Mouse (Mus musculus): ENCODE data around the gene Lrrn4cl.
"Not testable (repeated sequence)": the region's sequence is repeated elsewhere in the genome, so short reads cannot be mapped to it uniquely, and the experiment has no call there.

The Lrrn4cl gene

GRCm38 (mm10) chr19:8838041-8838730 is 12.4 kb upstream of the Lrrn4cl start:
- peak in 1 of 2 experiments; percentile 38 for DNase-seq (ENCODE audit: low spot score in 2 of 2)

GRCm38 (mm10) chr19:8839103-8839907 is 11.3 kb upstream of the Lrrn4cl start, which contains the start of gene Gng3:
TSS of gene Gng3 (minus strand) at chr19:8839194.
- peak; percentile 75 to 86 for DNase-seq (ENCODE audit: low spot score in 2 of 2)

- peak in 1 of 2 experiments; percentile 69 for DNase-seq (ENCODE audit: low spot score in 2 of 2)
Measured at GRCm38 (mm10) chr19:8839908-8840791, 10.4 kb upstream of the Lrrn4cl start.

GRCm38 (mm10) chr19:8841012-8841411 is 9.6 kb upstream of the Lrrn4cl start:
- DNase-seq (ENCODE audit: low spot score in 2 of 2), result no peak

- no peak for DNase-seq (ENCODE audit: low spot score in 2 of 2)
Measured at GRCm38 (mm10) chr19:8842961-8843360, 7.6 kb upstream of the Lrrn4cl start.

GRCm38 (mm10) chr19:8844371-8845129 is 6.0 kb upstream of the Lrrn4cl start:
- peak in 1 of 2 experiments; percentile 74 for DNase-seq (ENCODE audit: low spot score in 2 of 2)

GRCm38 (mm10) chr19:8848356-8848755 is 2.2 kb upstream of the Lrrn4cl start:
- no peak for DNase-seq (ENCODE audit: low spot score in 2 of 2)

GRCm38 (mm10) chr19:8851639-8852038 is 1.1 kb downstream of the Lrrn4cl start:
- no peak for DNase-seq (ENCODE audit: low spot score in 2 of 2)

GRCm38 (mm10) chr19:8852236-8852928 is 1.8 kb downstream of the Lrrn4cl start:
- no peak for DNase-seq (ENCODE audit: low spot score in 2 of 2)

GRCm38 (mm10) chr19:8853117-8853516 is 2.5 kb downstream of the Lrrn4cl start:
- no peak for DNase-seq (ENCODE audit: low spot score in 2 of 2)

- DNase-seq (ENCODE audit: low spot score in 2 of 2), result no peak
Measured at GRCm38 (mm10) chr19:8857689-8858088, 7.1 kb downstream of the Lrrn4cl start.

- no peak for DNase-seq (ENCODE audit: low spot score in 2 of 2)
Measured at GRCm38 (mm10) chr19:8859018-8859417, 8.4 kb downstream of the Lrrn4cl start.

GRCm38 (mm10) chr19:8864265-8864664 is 13.7 kb downstream of the Lrrn4cl start:
- no peak for DNase-seq (ENCODE audit: low spot score in 2 of 2)

GRCm38 (mm10) chr19:8870381-8870780 is 19.8 kb downstream of the Lrrn4cl start:
- not testable (repeated sequence) for DNase-seq (ENCODE audit: low spot score in 2 of 2)

GRCm38 (mm10) chr19:8870838-8871237 is 20.3 kb downstream of the Lrrn4cl start:
- no peak for DNase-seq (ENCODE audit: low spot score in 2 of 2)

GRCm38 (mm10) chr19:8871267-8872186 is 21.0 kb downstream of the Lrrn4cl start, which contains the start of gene Ubxn1:
TSS of gene Ubxn1 (plus strand) at chr19:8871496.
- DNase-seq (ENCODE audit: low spot score in 2 of 2), result peak; percentile 97 to 98

- DNase-seq (ENCODE audit: low spot score in 2 of 2), result no peak
Measured at GRCm38 (mm10) chr19:8872266-8872840, 21.8 kb downstream of the Lrrn4cl start.

GRCm38 (mm10) chr19:8875031-8875430 is 24.5 kb downstream of the Lrrn4cl start:
- DNase-seq (ENCODE audit: low spot score in 2 of 2), result no peak
